Mouse (Mus musculus) kidney, adult 18-20 months (tissue): ENCODE results near the gene Ccdc17.

Source experiments
- DNase-seq: peaks from one replicate; pipeline ENCODE4 v3.0.0; 2021

Ccdc17 gene

GRCm38 (mm10) chr4:116645624-116646023, 49.2 kb downstream of the Ccdc17 start:
- DNase-seq: no peak

- DNase-seq: no peak
These were observed 53.0 kb downstream of the Ccdc17 start for GRCm38 (mm10) chr4:116649411-116649810.
